Mouse (Mus musculus) brain, embryonic 14.5 days (tissue): ENCODE data around the gene Prkar1a.

Source experiments
- CTCF ChIP-seq: fragments of 200-500 bp; IDR thresholded peaks from 2 replicates; pipeline ENCODE4 v1.5.1; 2012; ENCODE audit warnings: inconsistent platforms, mild to moderate bottlenecking, moderate library complexity, borderline replicate concordance; ENCODE audit not compliant: insufficient read depth, insufficient read length; ENCODE audit errors: extremely low read depth
- POLR2A ChIP-seq: fragments of 200-500 bp; IDR thresholded peaks from 2 replicates; pipeline ENCODE4 v1.6.1; 2012; ENCODE audit warnings: mild to moderate bottlenecking, inconsistent platforms, borderline replicate concordance; ENCODE audit not compliant: poor library complexity, insufficient read depth, insufficient read length, severe bottlenecking; ENCODE audit errors: extremely low read depth

DNA sequence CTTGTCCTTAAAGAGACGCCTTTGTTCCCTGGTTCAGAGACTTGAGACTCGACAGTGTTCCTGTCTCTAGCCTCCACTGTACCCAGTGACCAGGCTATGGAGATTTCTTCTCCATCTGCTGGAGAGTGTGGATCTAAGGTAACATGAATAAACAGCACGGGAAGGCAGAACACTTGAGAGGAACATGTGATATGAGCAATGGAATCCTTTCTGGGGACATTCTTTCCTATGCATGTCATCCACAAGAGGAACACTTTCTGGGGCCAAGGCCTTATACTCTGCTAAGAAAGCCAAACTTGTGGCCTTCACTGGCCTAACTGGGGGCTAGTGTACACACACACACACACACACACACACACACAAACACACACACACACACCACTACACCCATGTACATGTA is 32.4 kb downstream of the Prkar1a start:
- TF ChIP-seq CTCF = no peak
- no peak for TF ChIP-seq POLR2A
